1 mouse cellular context compared by ENCODE assay signal in the genomic region with DNA sequence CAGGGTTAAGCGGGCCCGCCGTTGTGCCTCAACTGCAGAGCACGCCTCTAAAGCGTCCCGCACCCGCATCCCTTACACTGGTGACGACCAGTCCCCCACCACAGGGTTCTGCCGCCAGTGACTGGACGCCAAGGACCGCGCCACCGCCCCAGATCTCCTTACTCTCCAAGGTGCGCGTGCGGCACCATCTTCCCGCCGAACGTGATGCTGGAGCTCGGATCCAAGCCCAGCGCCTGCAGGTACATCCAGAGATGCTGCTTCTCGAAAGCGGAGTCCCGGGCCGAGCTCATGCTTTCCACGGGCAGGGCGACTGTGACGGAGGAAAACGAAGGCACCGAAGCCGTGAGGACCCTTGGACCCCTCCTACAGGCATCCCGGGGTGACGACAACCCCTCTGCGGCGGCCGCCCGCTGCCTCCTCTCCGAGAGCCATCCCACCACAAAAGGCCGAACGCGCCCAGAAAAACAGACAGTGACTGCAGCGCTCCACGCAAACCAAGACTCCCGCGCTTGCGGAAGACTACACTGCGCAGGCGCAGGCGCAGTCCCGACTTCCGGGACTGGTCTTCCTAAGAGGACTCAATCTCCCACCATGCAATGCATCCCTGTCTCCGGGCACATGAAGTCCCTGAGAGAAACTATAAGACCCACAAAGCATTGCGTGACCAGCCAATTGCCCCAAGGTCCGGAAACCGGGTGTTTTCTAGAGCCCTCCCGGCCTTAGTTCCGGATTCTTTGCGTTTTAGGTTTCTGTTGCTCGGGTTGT.
TF ChIP-seq lines count a peak whose summit lies in the region.

Gene Haus6 (minus strand): TSS at position 532 of the 765 bp plus-strand sequence.

TF ChIP-seq in CH12.LX, 34 proteins besides CTCF, POLR2A, EP300 and RAD21 (continued from another document):
- TF ChIP-seq SIN3A (IDR thresholded peaks at IDR 0.05; ENCODE audit: low read length) (peak; percentile 91), MAX (IDR thresholded peaks at IDR 0.05; ENCODE audit: low read length) (peak; percentile 45; the same call in 1 of the 2 replicates), GABPA (IDR thresholded peaks at IDR 0.05; ENCODE audit: insufficient replicate concordance, low read depth, low read length) (peak; percentile 86; the same call in 1 of the 2 replicates), USF1 (IDR thresholded peaks at IDR 0.05; ENCODE audit: low read depth, low read length) (no peak), ZC3H11A (IDR thresholded peaks at IDR 0.05; ENCODE audit: low read depth, low read length) (no peak), RCOR1 (conservative IDR thresholded peaks at IDR 0.05; ENCODE audit: low read depth, low read length) (peak; percentile 65; the same call in 1 of the 2 replicates), ZNF384 (IDR thresholded peaks at IDR 0.05; ENCODE audit: low read depth, low read length) (no peak), MAZ (IDR thresholded peaks at IDR 0.05; ENCODE audit: low read depth, low read length) (peak; percentile 65; the same call in 1 of the 2 replicates), E2F4 (IDR thresholded peaks at IDR 0.05; ENCODE audit: insufficient replicate concordance, low read depth, low read length) (peak; percentile 95; the same call in 1 of the 2 replicates), IRF4 (IDR thresholded peaks at IDR 0.05; ENCODE audit: low read depth, low read length) (peak; percentile 71), MXI1 (IDR thresholded peaks at IDR 0.05; ENCODE audit: low read depth, low read length) (peak; percentile 88), ELF1 (IDR thresholded peaks at IDR 0.05; ENCODE audit: low read depth, low read length) (peak; percentile 100), MEF2A (IDR thresholded peaks at IDR 0.05; ENCODE audit: borderline replicate concordance, low read depth, low read length) (peak; percentile 61; the same call in 1 of the 2 replicates), UBTF (IDR thresholded peaks at IDR 0.05; ENCODE audit: low read depth, low read length) (no peak), ZMIZ1 (IDR thresholded peaks at IDR 0.05; ENCODE audit: low read depth, low read length) (no peak), POLR2AphosphoS2 (IDR thresholded peaks at IDR 0.05; ENCODE audit: low read depth, low read length) (0 out of 2 replicates have a peak, but pooled peaks have one; percentile 31), PAX5 (IDR thresholded peaks at IDR 0.05; ENCODE audit: low read length) (no peak), NRF1 (IDR thresholded peaks at IDR 0.05; ENCODE audit: low read depth, low read length) (peak; percentile 97), MYC (IDR thresholded peaks at IDR 0.05; ENCODE audit: low read depth, low read length) (peak; percentile 92), HCFC1 (IDR thresholded peaks at IDR 0.05; ENCODE audit: low read depth, low read length) (peak; percentile 99), CHD1 (IDR thresholded peaks at IDR 0.05; ENCODE audit: low read depth, low read length) (no peak), KAT2A (IDR thresholded peaks at IDR 0.05; ENCODE audit: insufficient replicate concordance, low read length) (peak; percentile 97)
